ENCODE assay signal across 9 mouse cellular contexts in the genomic region with DNA sequence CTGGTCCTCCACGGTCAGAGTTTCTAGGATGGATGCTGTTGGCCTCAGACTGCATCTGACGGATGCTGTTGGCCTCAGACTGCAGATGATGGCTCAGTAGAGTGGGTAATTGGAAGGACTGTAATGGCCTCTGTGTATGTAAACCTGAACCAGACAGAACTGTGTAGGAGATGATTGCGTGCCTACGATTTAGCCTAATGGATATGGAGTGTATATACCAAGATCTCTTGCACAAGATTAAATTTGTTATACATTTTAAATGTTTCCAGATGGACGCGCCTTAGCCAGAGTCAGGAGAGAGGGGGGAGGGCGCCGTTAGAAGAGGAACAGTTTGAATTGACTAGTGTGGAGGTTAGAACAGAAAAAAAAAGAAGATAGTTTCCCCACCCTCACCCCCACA.
DNase-seq lines count a peak whose midpoint lies in the region; ATAC-seq and TF ChIP-seq lines count a peak whose summit lies in the region.
"Had no signal": no experiment of that assay in that cellular context is flagged by ENCODE, and none has a peak within 500 bp of the region (broad histone marks: within the 10 kb centered on the region; RNA-seq: fewer than 3 reads in every experiment).

No protein-coding gene starts in this region.

- no peaks in the 10 kb centered on the region for H3K36me3 ChIP-seq in kidney, postnatal 0 days (ENCODE audit: insufficient read depth, low read length)
- H3K36me3 ChIP-seq in embryonic facial prominence, embryonic 11.5 days (replicated peaks; ENCODE audit: control insufficient read depth, insufficient read depth, low read depth, low read length), result no peaks in the 10 kb centered on the region
- H3K36me3 ChIP-seq in hindbrain, embryonic 10.5 days, result no peaks in the 10 kb centered on the region
- H3K36me3 ChIP-seq in neural tube, embryonic 13.5 days, result no peaks in the 10 kb centered on the region

- TF ChIP-seq CTCF in kidney, postnatal 0 days (IDR thresholded peaks at IDR 0.05; ENCODE audit: low read depth), result no peak

- no peak for ATAC-seq in kidney, postnatal 0 days (replicated peaks; ENCODE audit: low FRiP score, low read depth)
- peak; percentile 86 for ATAC-seq in embryonic facial prominence, embryonic 11.5 days (replicated peaks; ENCODE audit: insufficient number of reproducible peaks, low FRiP score, low TSS enrichment, low read depth)
- no peak for ATAC-seq in neural tube, embryonic 13.5 days (ENCODE audit: low read depth)
- ATAC-seq: Patski had no signal

- H3K9ac ChIP-seq in kidney, postnatal 0 days (ENCODE audit: low read depth, low read length), result no peak overlapping the region; the same call in 1 of the 2 replicates
- no peak overlapping the region for H3K9ac ChIP-seq in embryonic facial prominence, embryonic 11.5 days (replicated peaks; ENCODE audit: low read length)
- H3K9ac ChIP-seq in neural tube, embryonic 13.5 days, result 0 out of 2 replicates have a peak overlapping the region, but pooled peaks have one; percentile 17

- WGBS in kidney, postnatal 0 days, result 52% methylated on average over 8 of the region's 8 CpGs
- WGBS in embryonic facial prominence, embryonic 11.5 days, result 30% methylated on average over 8 of the region's 8 CpGs
- 65% methylated on average over 8 of the region's 8 CpGs for WGBS in hindbrain, embryonic 10.5 days
- 58% methylated on average over 8 of the region's 8 CpGs for WGBS in neural tube, embryonic 13.5 days

- H3K4me3 ChIP-seq in kidney, postnatal 0 days (replicated peaks; ENCODE audit: low read depth, low read length), result no peak overlapping the region
- no peak overlapping the region for H3K4me3 ChIP-seq in embryonic facial prominence, embryonic 11.5 days (ENCODE audit: low read depth, low read length)
- H3K4me3 ChIP-seq in hindbrain, embryonic 10.5 days, result no peak overlapping the region
- no peak overlapping the region for H3K4me3 ChIP-seq in neural tube, embryonic 13.5 days

- no peak overlapping the region for H3K4me2 ChIP-seq in kidney, postnatal 0 days (ENCODE audit: low read length)
- peak overlapping the region; percentile 26 for H3K4me2 ChIP-seq in embryonic facial prominence, embryonic 11.5 days (ENCODE audit: low read depth, low read length)
- no peak overlapping the region for H3K4me2 ChIP-seq in neural tube, embryonic 13.5 days

- H3K27ac ChIP-seq in kidney, postnatal 0 days, result peak overlapping the region; percentile 72
- H3K27ac ChIP-seq in embryonic facial prominence, embryonic 11.5 days (replicated peaks; ENCODE audit: low read depth, low read length), result peak overlapping the region; percentile 99
- H3K27ac ChIP-seq in hindbrain, embryonic 10.5 days, result peak overlapping the region; percentile 70
- H3K27ac ChIP-seq in neural tube, embryonic 13.5 days (replicated peaks), result peak overlapping the region; percentile 86
- H3K27ac ChIP-seq: macrophage had no signal

- no peaks in the 10 kb centered on the region for H3K27me3 ChIP-seq in kidney, postnatal 0 days (ENCODE audit: insufficient read depth, low read length)
- H3K27me3 ChIP-seq in embryonic facial prominence, embryonic 11.5 days (ENCODE audit: control insufficient read depth, insufficient read depth, low read length), result no peaks in the 10 kb centered on the region
- H3K27me3 ChIP-seq in hindbrain, embryonic 10.5 days (ENCODE audit: insufficient read depth, poor library complexity, severe bottlenecking), result no peaks in the 10 kb centered on the region
- no peaks in the 10 kb centered on the region for H3K27me3 ChIP-seq in neural tube, embryonic 13.5 days
- H3K27me3 ChIP-seq: Patski had no signal

- H3K4me1 ChIP-seq in kidney, postnatal 0 days (replicated peaks; ENCODE audit: insufficient read depth, low read length), result peaks cover 30% of the 10 kb centered on the region
- no peaks in the 10 kb centered on the region; the same call in 1 of the 2 replicates for H3K4me1 ChIP-seq in embryonic facial prominence, embryonic 11.5 days (ENCODE audit: control insufficient read depth, insufficient read depth, low read length)
- H3K4me1 ChIP-seq in hindbrain, embryonic 10.5 days (replicated peaks), result peaks cover 44% of the 10 kb centered on the region
- peaks cover 35% of the 10 kb centered on the region for H3K4me1 ChIP-seq in neural tube, embryonic 13.5 days (replicated peaks)

- no peaks in the 10 kb centered on the region for H3K9me3 ChIP-seq in kidney, postnatal 0 days (replicated peaks; ENCODE audit: low read length)
- H3K9me3 ChIP-seq in embryonic facial prominence, embryonic 11.5 days (replicated peaks; ENCODE audit: control insufficient read depth, low read length), result no peaks in the 10 kb centered on the region
- no peaks in the 10 kb centered on the region for H3K9me3 ChIP-seq in hindbrain, embryonic 10.5 days
- H3K9me3 ChIP-seq in neural tube, embryonic 13.5 days, result no peaks in the 10 kb centered on the region

- no peak for DNase-seq in kidney, postnatal 0 days (ENCODE audit: low spot score)
- no peak for DNase-seq in kidney, postnatal 36 days
- DNase-seq in embryonic facial prominence, embryonic 11.5 days (ENCODE audit: low spot score), result peak; percentile 92
- no peak for DNase-seq in hindbrain, embryonic 10.5 days (ENCODE audit: low spot score)
- DNase-seq in cerebellum, adult 9-10 months, result no peak
- DNase-seq in right cerebral cortex, postnatal 14 days, result no peak
